Mouse (Mus musculus) frontal cortex, postnatal 10 days (tissue): Measurements from ENCODE around the gene Vti1a.

Experiments used
- DNase-seq, 2 experiments: peaks; one replicate each; pipeline ENCODE4 v3.0.0; 2022; ENCODE audit warnings: low spot score in 2 of 2, mixed read lengths in 1 of 2

The Vti1a gene

GRCm38 (mm10) chr19:55380764-55381163 lies 64.7 kb downstream of the Vti1a start:
- DNase-seq = no peak

GRCm38 (mm10) chr19:55381343-55381742 lies 65.2 kb downstream of the Vti1a start:
- no peak for DNase-seq

- DNase-seq = no peak
Measured at GRCm38 (mm10) chr19:55382745-55383144, 66.7 kb downstream of the Vti1a start.

- DNase-seq = no peak
Measured at GRCm38 (mm10) chr19:55384634-55385033, 68.5 kb downstream of the Vti1a start.

GRCm38 (mm10) chr19:55389019-55389418 lies 72.9 kb downstream of the Vti1a start:
- DNase-seq = no peak

- no peak for DNase-seq
Measured at GRCm38 (mm10) chr19:55390323-55390722, 74.2 kb downstream of the Vti1a start.

- no peak for DNase-seq
Measured at GRCm38 (mm10) chr19:55401638-55402037, 85.5 kb downstream of the Vti1a start.

GRCm38 (mm10) chr19:55408486-55408885 lies 92.4 kb downstream of the Vti1a start:
- DNase-seq = no peak

GRCm38 (mm10) chr19:55411415-55411814 lies 95.3 kb downstream of the Vti1a start:
- no peak for DNase-seq

GRCm38 (mm10) chr19:55411894-55412293 lies 95.8 kb downstream of the Vti1a start:
- DNase-seq = no peak

GRCm38 (mm10) chr19:55414050-55414449 lies 98.0 kb downstream of the Vti1a start:
- DNase-seq = peak in 1 of 2 experiments; percentile 45

- DNase-seq = no peak
Measured at GRCm38 (mm10) chr19:55418756-55419155, 102.7 kb downstream of the Vti1a start.

- DNase-seq = no peak
Measured at GRCm38 (mm10) chr19:55419961-55420360, 103.9 kb downstream of the Vti1a start.

- DNase-seq = peak in 1 of 2 experiments; percentile 20
Measured at GRCm38 (mm10) chr19:55421816-55422215, 105.7 kb downstream of the Vti1a start.

GRCm38 (mm10) chr19:55422311-55423064 lies 106.4 kb downstream of the Vti1a start:
- no peak for DNase-seq

GRCm38 (mm10) chr19:55423065-55423716 lies 107.1 kb downstream of the Vti1a start:
- no peak for DNase-seq

- DNase-seq = peak; percentile 47 to 68
Measured at GRCm38 (mm10) chr19:55423952-55424351, 107.9 kb downstream of the Vti1a start.

- no peak for DNase-seq
Measured at GRCm38 (mm10) chr19:55424507-55424906, 108.4 kb downstream of the Vti1a start.

- DNase-seq = no peak
Measured at GRCm38 (mm10) chr19:55440306-55440705, 124.2 kb downstream of the Vti1a start.

- no peak for DNase-seq
Measured at GRCm38 (mm10) chr19:55443618-55444017, 127.5 kb downstream of the Vti1a start.

- DNase-seq = no peak
Measured at GRCm38 (mm10) chr19:55449084-55449483, 133.0 kb downstream of the Vti1a start.

- DNase-seq = no peak
Measured at GRCm38 (mm10) chr19:55449506-55449905, 133.4 kb downstream of the Vti1a start.
